Mouse (Mus musculus) gastrocnemius, postnatal 25 days (tissue): ENCODE data around the gene Gdpd5. TPM values are rescaled to one million over a fixed set of nuclear protein-coding genes. Genes with fewer than 3 reads are reported as not detected.
A peak's percentile ranks its signal among the peaks of the same experiment; 100 is the strongest.

ENCODE experiments used
- DNase-seq: peaks from one replicate; pipeline ENCODE4 v3.0.0; 2022
- long read RNA-seq, 2 experiments: library from polyadenylated mRNA; stranded (forward); transcript quantifications; one replicate each; pipeline ENCODE4 v2.0.0; 2021
- total RNA-seq, 2 experiments: library from RNA; stranded (reverse); gene quantifications; 1 replicate in 1 of 2; 2 replicates in 1 of 2; pipeline ENCODE4 v1.2.3; 2021

Gene Gdpd5
- total RNA-seq: 1 to 10 TPM; 2.6 to 3.0 TPM
- long read RNA-seq, experiment 1, partial matches to known transcripts: 0 of 3 reads
- long read RNA-seq, experiment 1, other reads (novel, unspliced or antisense): 3 of 3 reads
- long read RNA-seq, experiment 2, full-length matches to known transcripts: 1 of 5 reads
- long read RNA-seq, experiment 2, partial matches to known transcripts: 1 of 5 reads
- long read RNA-seq, experiment 2, other reads (novel, unspliced or antisense): 3 of 5 reads

DNA sequence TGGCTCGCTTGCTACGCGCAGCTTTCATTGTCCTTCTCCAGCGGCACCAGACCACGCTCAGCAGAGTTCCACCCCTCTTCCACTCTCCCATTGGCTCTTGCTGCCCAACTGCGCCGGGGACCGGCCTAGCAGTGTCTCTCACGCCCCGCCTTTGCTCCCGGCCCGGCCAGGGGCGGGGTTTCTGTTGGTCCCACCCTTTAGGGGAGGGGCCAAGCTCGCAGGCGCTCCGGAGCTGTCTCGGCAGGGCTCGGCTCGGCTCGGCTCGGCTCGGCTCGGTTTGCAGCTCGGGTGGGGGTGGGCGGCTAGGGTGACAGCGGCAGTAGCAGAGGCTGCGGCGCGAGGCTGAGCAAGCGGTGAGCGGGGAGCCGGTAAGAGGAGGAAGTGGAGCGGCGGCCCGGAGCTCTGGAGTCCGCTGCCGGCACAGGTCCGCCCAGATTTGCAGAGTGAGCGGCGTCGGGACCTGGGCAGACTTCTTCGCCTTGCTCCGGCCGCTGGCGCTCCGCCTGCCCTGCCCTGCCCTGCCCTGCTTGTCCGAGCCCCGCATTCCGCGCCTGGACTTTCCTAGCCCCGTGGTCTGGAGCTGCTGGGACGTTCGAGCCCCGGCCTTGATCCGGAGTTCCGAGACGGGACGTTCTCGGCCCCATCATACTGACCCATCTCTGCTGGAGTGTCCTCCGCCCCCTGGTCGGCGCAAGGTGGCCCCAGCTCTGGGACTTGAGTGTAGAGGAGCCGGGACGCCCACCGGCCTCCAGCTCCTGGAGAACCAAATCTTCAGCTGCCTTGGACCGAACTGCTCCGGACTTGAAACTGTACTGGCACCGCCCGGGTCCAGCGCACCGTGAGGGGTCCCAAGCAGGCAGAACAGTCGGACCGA lies at the start of gene Gdpd5:
TSS of gene Gdpd5 (plus strand) at position 201 of the 874 bp plus-strand sequence.
- peak; percentile 99 for DNase-seq

GRCm38 (mm10) chr7:99332774-99333480 lies 48.3 kb upstream of the Gdpd5 start:
- DNase-seq: peak; percentile 61

- no peak for DNase-seq
Measured at GRCm38 (mm10) chr7:99340736-99341135, 40.5 kb upstream of the Gdpd5 start.

GRCm38 (mm10) chr7:99343577-99343976 lies 37.6 kb upstream of the Gdpd5 start:
- DNase-seq: no peak

GRCm38 (mm10) chr7:99347268-99347667 lies 33.9 kb upstream of the Gdpd5 start:
- no peak for DNase-seq

DNA sequence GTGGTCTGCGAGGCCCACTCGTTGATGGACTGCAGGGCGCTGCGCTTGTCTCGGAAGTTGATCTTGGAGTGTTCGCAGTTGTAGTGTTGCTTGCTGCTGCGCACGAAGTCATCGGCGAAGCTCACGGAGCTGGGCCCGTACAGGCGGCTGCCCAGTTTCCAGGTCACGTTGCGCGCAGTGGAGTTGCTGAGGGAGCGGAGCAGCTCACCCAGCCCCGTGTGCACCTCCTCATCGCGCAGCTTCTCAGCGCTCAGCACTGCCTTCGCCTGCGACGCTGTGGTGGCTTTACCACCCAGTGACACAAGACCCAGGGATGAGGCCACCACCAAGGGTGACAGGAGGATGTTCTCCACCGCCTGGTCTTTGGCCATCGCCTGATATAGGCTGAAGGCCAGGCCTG lies 32.3 kb upstream of the Gdpd5 start:
- DNase-seq: no peak

- no peak for DNase-seq
Measured at GRCm38 (mm10) chr7:99349782-99350720, 31.2 kb upstream of the Gdpd5 start.

DNA sequence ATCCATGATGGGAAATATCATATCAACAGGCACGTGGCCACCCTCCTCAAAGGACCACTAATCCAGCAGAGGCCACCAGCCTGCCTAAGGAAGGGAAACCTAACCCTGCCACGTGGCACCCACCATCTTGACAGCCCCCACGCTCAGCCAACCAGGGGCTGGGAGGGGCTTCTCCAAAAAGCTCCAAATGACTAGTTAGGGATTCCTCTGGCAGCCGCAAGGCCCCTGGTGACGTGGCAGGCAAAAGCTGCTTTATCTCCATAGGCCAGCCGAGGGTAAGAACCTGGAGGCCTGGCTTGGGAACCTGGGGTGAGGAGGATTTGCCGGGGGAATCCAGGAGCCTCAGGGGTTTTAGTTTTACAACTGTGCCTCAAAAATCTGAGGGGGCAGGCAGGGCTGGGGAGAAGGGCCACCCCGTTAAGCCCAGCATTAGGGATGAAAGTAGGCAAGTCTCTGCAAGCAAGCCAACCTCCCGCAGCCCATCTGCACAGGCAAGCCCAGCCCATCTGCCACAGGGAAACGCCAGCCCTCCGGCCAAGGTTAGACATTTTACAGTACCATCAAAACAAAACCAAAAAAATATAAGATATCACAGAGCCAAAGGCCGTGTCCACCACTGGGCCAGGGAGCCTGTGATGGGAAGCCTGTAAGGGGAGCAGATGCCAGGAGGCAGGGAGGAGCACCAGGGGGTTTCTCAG lies 30.0 kb upstream of the Gdpd5 start:
- DNase-seq: peak; percentile 49

GRCm38 (mm10) chr7:99351802-99352517 lies 29.3 kb upstream of the Gdpd5 start:
- DNase-seq: peak; percentile 22

- peak; percentile 92 for DNase-seq
Measured at GRCm38 (mm10) chr7:99352526-99353400, 28.5 kb upstream of the Gdpd5 start, which contains the start of gene Serpinh1. Gene Serpinh1, minus strand, starts transcription at chr7:99353239.

DNA sequence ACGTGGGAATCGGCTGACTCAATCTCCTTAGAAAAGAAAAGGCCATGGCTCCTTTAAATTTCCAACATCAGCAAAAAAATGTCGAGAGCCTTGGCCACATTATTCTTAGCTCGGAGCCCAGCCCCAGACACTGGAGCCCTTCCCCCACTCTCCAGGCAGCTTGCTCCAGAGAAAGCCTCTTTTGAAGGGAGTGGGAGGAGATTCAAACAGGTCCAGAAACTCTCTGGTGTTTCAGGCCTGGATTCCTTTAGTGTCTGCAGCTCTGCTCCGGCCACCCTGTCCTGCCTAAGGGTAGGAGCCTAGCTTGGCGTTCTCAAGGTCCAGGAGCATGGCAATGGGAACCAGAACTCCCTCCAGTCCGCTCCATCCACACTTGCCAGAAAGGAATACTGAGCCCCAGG lies 25.5 kb upstream of the Gdpd5 start:
- DNase-seq: peak; percentile 80

- DNase-seq: peak; percentile 65
Measured at GRCm38 (mm10) chr7:99356244-99356930, 24.8 kb upstream of the Gdpd5 start.

DNA sequence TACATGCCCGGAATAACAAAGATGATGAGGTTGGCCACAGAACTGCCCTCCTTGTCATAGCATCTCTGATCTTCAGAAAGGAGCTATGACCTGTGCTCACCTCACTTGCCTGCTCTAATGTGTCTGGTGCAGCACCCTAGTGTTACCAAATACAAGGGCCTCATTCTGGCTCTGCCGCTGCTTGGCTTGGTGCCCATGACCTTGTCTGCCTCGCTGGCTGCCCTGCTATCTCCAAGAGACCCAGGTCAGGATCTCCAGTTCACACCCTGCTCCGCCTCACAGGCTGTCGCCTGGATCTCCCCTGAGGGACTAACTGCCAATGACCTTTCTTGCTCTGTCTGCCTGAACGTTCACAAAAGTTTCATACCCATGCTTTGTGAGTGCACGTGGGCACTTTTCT lies 24.0 kb upstream of the Gdpd5 start:
- DNase-seq: no peak

- no peak for DNase-seq
Measured at GRCm38 (mm10) chr7:99358371-99358770, 22.8 kb upstream of the Gdpd5 start.

DNA sequence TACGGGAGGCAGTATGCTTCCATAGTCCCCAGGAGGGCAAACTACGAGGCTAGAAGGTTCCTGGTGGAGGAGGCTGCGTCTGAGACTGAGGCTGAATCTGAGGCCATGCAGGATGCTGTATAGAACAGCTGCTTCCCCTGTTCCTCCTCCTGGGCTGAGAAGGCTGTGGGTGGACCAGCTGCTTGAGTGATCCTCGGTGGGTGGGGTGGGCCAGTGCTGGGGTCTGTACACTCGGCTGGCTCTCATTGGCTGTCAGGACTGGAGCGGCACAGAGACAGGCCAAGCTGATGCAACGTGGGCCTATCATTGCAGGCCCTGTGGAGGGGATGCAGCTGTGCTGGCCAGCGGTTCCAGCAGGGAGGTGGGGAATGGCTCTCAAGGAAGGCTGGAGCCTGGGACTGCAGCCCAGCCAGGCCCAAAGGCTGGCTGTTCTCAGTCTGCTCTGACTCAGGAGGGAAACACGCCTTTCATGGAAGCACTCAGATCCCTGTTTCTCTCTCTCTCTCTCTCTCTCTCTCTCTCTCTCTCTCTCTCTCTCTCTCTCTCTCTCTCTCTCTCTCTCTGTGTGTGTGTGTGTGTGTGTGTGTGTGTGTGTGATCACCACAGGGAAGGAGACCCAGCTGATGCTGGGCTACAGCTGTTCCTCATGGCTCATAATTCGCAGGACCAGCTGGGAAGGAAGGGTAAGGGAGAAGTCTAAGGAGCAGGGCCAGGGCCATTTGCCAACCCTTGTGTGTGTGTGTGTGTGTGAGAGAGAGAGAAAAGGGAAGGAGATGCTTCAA lies 21.0 kb upstream of the Gdpd5 start:
- peak; percentile 95 for DNase-seq

DNA sequence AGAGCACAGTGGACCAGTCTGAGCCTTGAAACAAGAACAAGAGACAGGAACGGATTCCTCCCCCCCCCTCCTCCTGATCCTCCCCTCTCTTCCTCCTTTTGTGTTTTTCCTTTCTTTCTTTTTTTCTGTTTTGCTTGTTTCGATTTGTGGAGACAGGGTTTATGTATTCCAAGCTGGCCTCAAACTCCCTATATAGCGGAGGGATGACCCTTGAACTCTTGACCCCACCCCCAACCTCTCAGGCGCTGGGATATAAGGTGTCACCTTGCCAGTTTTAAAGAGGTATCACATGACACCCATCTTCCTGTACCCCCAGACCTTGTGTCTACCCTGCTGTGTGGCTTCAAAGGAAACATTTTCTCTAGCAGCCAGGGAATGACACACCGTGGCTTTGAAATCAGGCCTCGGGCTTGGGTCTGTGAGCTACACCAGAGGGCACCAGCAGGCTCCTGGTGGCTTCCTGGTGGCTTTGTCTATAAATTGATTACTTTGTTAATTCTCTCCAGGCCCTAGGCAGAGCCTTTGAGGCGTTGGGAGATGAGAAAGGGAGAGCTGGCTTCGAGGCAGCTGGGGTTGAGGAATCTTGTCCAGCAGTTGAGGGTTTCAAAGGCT lies 20.3 kb upstream of the Gdpd5 start:
- DNase-seq: no peak

- DNase-seq: no peak
Measured at GRCm38 (mm10) chr7:99362137-99362536, 19.1 kb upstream of the Gdpd5 start.
